Mouse (Mus musculus): ENCODE data around the gene Gpr1. TPM values are rescaled to one million over a fixed set of nuclear protein-coding genes. Genes with fewer than 3 reads are reported as not detected.

Gpr1 gene
- polyA plus RNA-seq, 1 experiment from 2014 or later = 0.20 TPM

GRCm38 (mm10) chr1:63219277-63219676, 4.9 kb upstream of the Gpr1 start:
- Histone ChIP-seq H3K27ac (no peak overlapping the region), H3K27me3 (peaks cover 12% of the 10 kb centered on the region), H3K4me3 (replicated peaks) (no peak overlapping the region), H3K9me3 (0 out of 2 replicates have a peak, but pooled peaks cover 3% of the 10 kb centered on the region), H3K36me3 (no peaks in the 10 kb centered on the region), H3K4me1 (replicated peaks) (peaks cover 8% of the 10 kb centered on the region), H3K9ac (replicated peaks) (no peak overlapping the region), H3K4me2 (no peak overlapping the region)
- 95% methylated on average over 4 of the region's 4 CpGs for WGBS
- ATAC-seq (ENCODE audit: insufficient number of reproducible peaks, insufficient read depth, low FRiP score, low TSS enrichment, low read depth) = no peak

DNA sequence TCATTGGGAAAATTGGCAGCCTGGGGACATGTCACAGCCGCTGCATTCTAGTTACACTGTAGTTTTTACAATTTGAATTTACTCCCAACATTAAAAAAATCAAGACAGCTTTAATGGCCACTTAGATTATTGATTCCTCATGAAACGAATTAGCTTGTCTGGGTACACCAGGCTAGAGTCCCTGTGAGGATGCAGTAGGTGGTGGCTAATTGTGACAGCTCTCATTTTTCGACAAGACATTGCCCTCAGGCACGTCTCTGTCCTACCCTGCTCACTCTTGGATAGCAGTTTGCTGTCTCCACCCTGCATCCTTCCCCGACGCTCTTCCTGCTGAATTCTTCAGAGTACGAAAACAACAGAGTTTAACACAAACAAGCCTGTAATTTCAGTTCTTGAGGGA, 288 bp upstream of the Gpr1 start:
- Histone ChIP-seq H3K4me1 (replicated peaks) (peaks cover 17% of the 10 kb centered on the region), H3K9me3 (0 out of 2 replicates have a peak, but pooled peaks cover 3% of the 10 kb centered on the region), H3K9ac (replicated peaks) (no peak overlapping the region), H3K36me3 (no peaks in the 10 kb centered on the region), H3K27ac (no peak overlapping the region), H3K4me2 (no peak overlapping the region), H3K4me3 (replicated peaks) (no peak overlapping the region), H3K27me3 (peaks cover 25% of the 10 kb centered on the region)
- ATAC-seq (ENCODE audit: insufficient number of reproducible peaks, insufficient read depth, low FRiP score, low TSS enrichment, low read depth) = no peak
- 37% methylated on average over 7 of the region's 7 CpGs for WGBS

- Histone ChIP-seq H3K9ac (replicated peaks) (no peak overlapping the region; the same call in 1 of the 2 replicates), H3K27ac (no peak overlapping the region), H3K36me3 (no peaks in the 10 kb centered on the region), H3K4me1 (replicated peaks) (peaks cover 17% of the 10 kb centered on the region), H3K4me3 (replicated peaks) (peak overlapping the region; percentile 3; the same call in 1 of the 2 replicates), H3K4me2 (peak overlapping the region; percentile 40), H3K27me3 (peaks cover 28% of the 10 kb centered on the region), H3K9me3 (no peaks in the 10 kb centered on the region)
- 18% methylated on average over 22 of the region's 22 CpGs for WGBS
- ATAC-seq (ENCODE audit: insufficient number of reproducible peaks, insufficient read depth, low FRiP score, low TSS enrichment, low read depth) = no peak
These were observed 669 bp downstream of the Gpr1 start for GRCm38 (mm10) chr1:63213478-63214270.

DNA sequence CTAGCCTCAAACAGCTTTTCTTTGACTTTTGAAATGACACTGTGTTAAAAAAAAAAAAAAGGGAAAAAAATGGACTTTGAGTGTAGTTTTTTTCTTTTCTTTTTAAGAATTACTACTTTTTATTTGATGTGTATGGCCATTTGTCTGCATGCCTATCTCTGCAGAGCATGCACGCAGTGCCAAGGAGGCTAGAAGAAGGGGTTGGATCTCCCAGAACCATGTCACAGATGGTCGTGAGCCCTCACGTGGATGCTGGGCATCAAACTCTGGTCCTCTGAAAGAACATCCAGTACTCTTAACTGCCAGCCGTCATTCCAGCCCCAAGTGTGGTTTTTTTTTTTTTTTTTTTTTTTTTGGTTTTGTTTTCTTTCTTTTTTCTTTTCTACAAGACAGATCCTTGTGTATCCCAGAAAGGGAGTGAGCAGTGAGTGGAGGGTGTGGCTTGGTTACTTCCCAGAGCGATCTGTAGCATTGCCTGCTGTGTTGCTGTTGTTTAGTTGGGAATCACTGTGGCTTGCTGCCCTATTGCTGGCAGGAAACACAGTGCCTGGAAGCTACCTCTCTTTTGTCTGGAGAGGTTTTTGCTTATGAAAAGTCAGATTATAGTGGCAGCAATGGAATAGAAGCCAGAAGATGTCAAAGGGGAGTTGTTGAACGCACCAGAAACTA, 4.3 kb downstream of the Gpr1 start:
- 26% methylated on average over 6 of the region's 6 CpGs for WGBS
- no peak overlapping the region for H3K4me2 ChIP-seq

GRCm38 (mm10) chr1:63207607-63208006, 6.7 kb downstream of the Gpr1 start:
- H3K27ac ChIP-seq = no peak overlapping the region
- no peaks in the 10 kb centered on the region for H3K36me3 ChIP-seq
- no peak overlapping the region for H3K4me3 ChIP-seq (replicated peaks)
- peaks cover 14% of the 10 kb centered on the region for H3K4me1 ChIP-seq (replicated peaks)
- no peak overlapping the region for H3K9ac ChIP-seq (replicated peaks)
- no peak for ATAC-seq (ENCODE audit: insufficient number of reproducible peaks, insufficient read depth, low FRiP score, low TSS enrichment, low read depth)
- H3K4me2 ChIP-seq = no peak overlapping the region
- H3K27me3 ChIP-seq = peaks cover 41% of the 10 kb centered on the region
- no peaks in the 10 kb centered on the region for H3K9me3 ChIP-seq
- 84% methylated on average over 3 of the region's 3 CpGs for WGBS

More for the DNA sequence above, 4.3 kb downstream of the Gpr1 start:
- Histone ChIP-seq H3K36me3 (no peaks in the 10 kb centered on the region), H3K27me3 (peaks cover 33% of the 10 kb centered on the region), H3K27ac (no peak overlapping the region), H3K9me3 (no peaks in the 10 kb centered on the region), H3K9ac (replicated peaks) (no peak overlapping the region), H3K4me1 (replicated peaks) (peaks cover 16% of the 10 kb centered on the region), H3K4me3 (replicated peaks) (no peak overlapping the region)
- no peak for ATAC-seq (ENCODE audit: insufficient number of reproducible peaks, insufficient read depth, low FRiP score, low TSS enrichment, low read depth)

DNA sequence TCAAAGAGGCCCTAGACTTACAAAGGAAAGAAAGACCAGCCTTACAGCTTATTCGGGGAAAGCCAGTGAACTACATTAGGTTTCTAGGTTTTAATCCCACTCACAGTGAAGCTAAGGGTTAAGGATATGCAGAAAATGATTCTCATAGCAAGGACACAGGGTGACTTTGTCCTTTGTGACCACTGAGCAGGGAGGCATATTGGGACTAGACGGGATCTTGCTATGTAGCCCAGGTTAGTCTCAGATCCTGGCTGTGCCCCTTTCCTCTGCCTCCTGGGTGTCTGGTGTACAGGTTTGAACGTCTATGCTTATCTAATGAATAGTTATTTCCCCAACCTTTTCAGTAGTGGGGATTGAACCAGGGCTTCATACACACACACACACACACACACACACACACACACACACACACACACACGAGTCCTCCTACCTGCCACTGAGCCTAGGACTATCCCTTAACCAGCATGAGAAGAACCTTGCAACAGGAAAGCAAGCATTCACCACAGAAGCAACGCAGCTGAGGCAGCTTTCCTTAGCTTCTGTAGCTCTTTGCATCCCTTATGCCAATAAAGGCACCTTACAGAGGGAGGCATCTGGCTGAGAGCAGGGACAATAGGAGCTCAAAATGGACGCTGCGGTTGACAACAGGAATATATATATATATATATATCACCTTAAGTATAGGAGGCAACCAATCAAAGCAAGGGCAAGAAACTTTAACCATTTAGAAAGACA, 9.5 kb downstream of the Gpr1 start:
- no peaks in the 10 kb centered on the region for H3K36me3 ChIP-seq
- peaks cover 47% of the 10 kb centered on the region for H3K27me3 ChIP-seq
- 30% methylated on average over 7 of the region's 7 CpGs for WGBS
- no peak overlapping the region for H3K4me2 ChIP-seq
- ATAC-seq (ENCODE audit: insufficient number of reproducible peaks, insufficient read depth, low FRiP score, low TSS enrichment, low read depth) = no peak
- no peak overlapping the region for H3K9ac ChIP-seq (replicated peaks)
- peaks cover 6% of the 10 kb centered on the region; the same call in 1 of the 2 replicates for H3K9me3 ChIP-seq
- H3K4me3 ChIP-seq (replicated peaks) = no peak overlapping the region
- peaks cover 14% of the 10 kb centered on the region for H3K4me1 ChIP-seq (replicated peaks)
- no peak overlapping the region for H3K27ac ChIP-seq

- Histone ChIP-seq H3K36me3 (no peaks in the 10 kb centered on the region), H3K27ac (no peak overlapping the region), H3K9me3 (peaks cover 7% of the 10 kb centered on the region; the same call in 1 of the 2 replicates), H3K9ac (replicated peaks) (no peak overlapping the region), H3K4me3 (replicated peaks) (no peak overlapping the region), H3K27me3 (peaks cover 47% of the 10 kb centered on the region), H3K4me2 (no peak overlapping the region), H3K4me1 (replicated peaks) (peaks cover 14% of the 10 kb centered on the region)
- ATAC-seq (ENCODE audit: insufficient number of reproducible peaks, insufficient read depth, low FRiP score, low TSS enrichment, low read depth) = peak; percentile 31; the same call in 1 of the 2 replicates
- WGBS = 14% methylated on average over 7 of the region's 7 CpGs
These were observed 10.2 kb downstream of the Gpr1 start for GRCm38 (mm10) chr1:63203950-63204659.

DNA sequence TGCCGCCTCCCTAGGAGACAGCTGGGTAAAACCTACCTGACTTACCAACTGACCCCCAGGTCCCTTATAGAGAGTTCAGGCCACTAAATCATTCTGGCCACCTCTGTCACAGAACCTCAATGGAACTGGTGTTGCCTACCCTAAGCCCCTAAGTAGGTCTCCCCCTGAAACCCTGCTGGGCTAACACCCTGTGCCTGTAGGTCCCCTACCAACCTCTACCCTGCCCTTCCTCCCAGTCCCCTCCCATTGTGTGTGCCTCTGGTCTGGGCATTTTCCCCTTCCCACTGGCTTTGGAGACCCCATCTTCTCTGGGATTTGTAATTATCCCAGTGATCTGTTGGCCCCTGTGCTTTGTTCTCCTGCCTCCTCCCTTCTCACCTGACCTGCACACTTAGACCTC, 10.9 kb downstream of the Gpr1 start:
- 45% methylated on average over 1 of the region's 1 CpGs for WGBS
- H3K36me3 ChIP-seq = no peaks in the 10 kb centered on the region
- H3K4me3 ChIP-seq (replicated peaks) = no peak overlapping the region
- H3K4me1 ChIP-seq (replicated peaks) = peaks cover 14% of the 10 kb centered on the region
- peaks cover 44% of the 10 kb centered on the region for H3K27me3 ChIP-seq
- H3K4me2 ChIP-seq = no peak overlapping the region
- H3K9me3 ChIP-seq = peaks cover 7% of the 10 kb centered on the region; the same call in 1 of the 2 replicates
- no peak overlapping the region for H3K9ac ChIP-seq (replicated peaks)
- no peak for ATAC-seq (ENCODE audit: insufficient number of reproducible peaks, insufficient read depth, low FRiP score, low TSS enrichment, low read depth)
- no peak overlapping the region for H3K27ac ChIP-seq

GRCm38 (mm10) chr1:63201672-63202071, 12.7 kb downstream of the Gpr1 start:
- H3K9ac ChIP-seq (replicated peaks) = no peak overlapping the region
- ATAC-seq (ENCODE audit: insufficient number of reproducible peaks, insufficient read depth, low FRiP score, low TSS enrichment, low read depth) = no peak
- peaks cover 14% of the 10 kb centered on the region for H3K4me1 ChIP-seq (replicated peaks)
- no peak overlapping the region for H3K4me3 ChIP-seq (replicated peaks)
- peaks cover 7% of the 10 kb centered on the region; the same call in 1 of the 2 replicates for H3K9me3 ChIP-seq
- WGBS = 73% methylated on average over 1 of the region's 1 CpGs
- no peak overlapping the region for H3K4me2 ChIP-seq
- H3K36me3 ChIP-seq = no peaks in the 10 kb centered on the region
- H3K27me3 ChIP-seq = peaks cover 37% of the 10 kb centered on the region
- H3K27ac ChIP-seq = no peak overlapping the region

GRCm38 (mm10) chr1:63200322-63200721, 14.0 kb downstream of the Gpr1 start:
- no peak for ATAC-seq (ENCODE audit: insufficient number of reproducible peaks, insufficient read depth, low FRiP score, low TSS enrichment, low read depth)
- 96% methylated on average over 18 of the region's 18 CpGs for WGBS
- no peak overlapping the region for H3K4me3 ChIP-seq (replicated peaks)
- no peak overlapping the region for H3K9ac ChIP-seq (replicated peaks)
- peaks cover 35% of the 10 kb centered on the region for H3K27me3 ChIP-seq
- no peak overlapping the region for H3K4me2 ChIP-seq
- H3K36me3 ChIP-seq = no peaks in the 10 kb centered on the region
- H3K27ac ChIP-seq = no peak overlapping the region
- peaks cover 14% of the 10 kb centered on the region for H3K4me1 ChIP-seq (replicated peaks)
- peaks cover 7% of the 10 kb centered on the region; the same call in 1 of the 2 replicates for H3K9me3 ChIP-seq

Measured in limb, embryonic 12.5 days (tissue).